Mouse (Mus musculus): ENCODE measurements around the gene Inf2. TPM values are rescaled to one million over a fixed set of nuclear protein-coding genes. Genes with fewer than 3 reads are reported as not detected.

The Inf2 gene
- polyA plus RNA-seq, 1 experiment from 2014 or later, result 5.3 TPM

- Histone ChIP-seq H3K9me3 (ENCODE audit: low read length) (no peaks in the 10 kb centered on the region), H3K36me3 (ENCODE audit: insufficient read depth, low read length) (peaks cover 4% of the 10 kb centered on the region; the same call in 1 of the 2 replicates), H3K4me3 (ENCODE audit: low read length) (no peak overlapping the region), H3K27ac (ENCODE audit: low read length) (no peak overlapping the region), H3K9ac (replicated peaks; ENCODE audit: low read length) (no peak overlapping the region), H3K4me2 (replicated peaks; ENCODE audit: low read depth, low read length) (no peak overlapping the region), H3K4me1 (ENCODE audit: insufficient read depth, low read length) (0 out of 2 replicates have a peak, but pooled peaks cover 5% of the 10 kb centered on the region), H3K27me3 (ENCODE audit: insufficient read depth, low read length) (no peaks in the 10 kb centered on the region)
- no peak for ATAC-seq (ENCODE audit: low FRiP score, low TSS enrichment)
- 69% methylated on average over 5 of the region's 5 CpGs for WGBS
These were observed 15.4 kb downstream of the Inf2 start for GRCm38 (mm10) chr12:112604022-112604421.

- Histone ChIP-seq H3K9ac (replicated peaks; ENCODE audit: low read length) (no peak overlapping the region), H3K9me3 (ENCODE audit: low read length) (no peaks in the 10 kb centered on the region), H3K4me3 (ENCODE audit: low read length) (no peak overlapping the region), H3K4me2 (replicated peaks; ENCODE audit: low read depth, low read length) (no peak overlapping the region), H3K36me3 (ENCODE audit: insufficient read depth, low read length) (peaks cover 5% of the 10 kb centered on the region; the same call in 1 of the 2 replicates), H3K27ac (ENCODE audit: low read length) (no peak overlapping the region), H3K27me3 (ENCODE audit: insufficient read depth, low read length) (no peaks in the 10 kb centered on the region), H3K4me1 (ENCODE audit: insufficient read depth, low read length) (0 out of 2 replicates have a peak, but pooled peaks cover 3% of the 10 kb centered on the region)
- ATAC-seq (ENCODE audit: low FRiP score, low TSS enrichment), result peak; percentile 60
- WGBS, result 63% methylated on average over 20 of the region's 20 CpGs
These were observed 16.4 kb downstream of the Inf2 start for GRCm38 (mm10) chr12:112604709-112605649.

GRCm38 (mm10) chr12:112605766-112606165 is 17.2 kb downstream of the Inf2 start:
- Histone ChIP-seq H3K27me3 (ENCODE audit: insufficient read depth, low read length) (no peaks in the 10 kb centered on the region), H3K4me3 (ENCODE audit: low read length) (no peak overlapping the region), H3K9me3 (ENCODE audit: low read length) (no peaks in the 10 kb centered on the region), H3K4me1 (ENCODE audit: insufficient read depth, low read length) (0 out of 2 replicates have a peak, but pooled peaks cover 3% of the 10 kb centered on the region), H3K36me3 (ENCODE audit: insufficient read depth, low read length) (peaks cover 5% of the 10 kb centered on the region; the same call in 1 of the 2 replicates), H3K4me2 (replicated peaks; ENCODE audit: low read depth, low read length) (no peak overlapping the region), H3K9ac (replicated peaks; ENCODE audit: low read length) (no peak overlapping the region), H3K27ac (ENCODE audit: low read length) (no peak overlapping the region)
- ATAC-seq (ENCODE audit: low FRiP score, low TSS enrichment), result peak; percentile 39; the same call in 1 of the 2 replicates
- 51% methylated on average over 6 of the region's 6 CpGs for WGBS

- WGBS, result 62% methylated on average over 6 of the region's 6 CpGs
- peaks cover 8% of the 10 kb centered on the region for H3K36me3 ChIP-seq (ENCODE audit: insufficient read depth, low read length)
- no peak overlapping the region for H3K4me2 ChIP-seq (replicated peaks; ENCODE audit: low read depth, low read length)
- no peak overlapping the region for H3K9ac ChIP-seq (replicated peaks; ENCODE audit: low read length)
- H3K9me3 ChIP-seq (ENCODE audit: low read length), result no peaks in the 10 kb centered on the region
- no peaks in the 10 kb centered on the region for H3K27me3 ChIP-seq (ENCODE audit: insufficient read depth, low read length)
- no peak overlapping the region for H3K27ac ChIP-seq (ENCODE audit: low read length)
- H3K4me1 ChIP-seq (ENCODE audit: insufficient read depth, low read length), result 0 out of 2 replicates have a peak, but pooled peaks cover 3% of the 10 kb centered on the region
- ATAC-seq (ENCODE audit: low FRiP score, low TSS enrichment), result no peak
- no peak overlapping the region for H3K4me3 ChIP-seq (ENCODE audit: low read length)
These were observed 18.4 kb downstream of the Inf2 start for GRCm38 (mm10) chr12:112606998-112607397.

GRCm38 (mm10) chr12:112609031-112609430 is 20.4 kb downstream of the Inf2 start:
- no peak overlapping the region for H3K4me2 ChIP-seq (replicated peaks; ENCODE audit: low read depth, low read length)
- 85% methylated on average over 10 of the region's 10 CpGs for WGBS
- H3K36me3 ChIP-seq (ENCODE audit: insufficient read depth, low read length), result peaks cover 8% of the 10 kb centered on the region; the same call in 1 of the 2 replicates
- H3K4me3 ChIP-seq (ENCODE audit: low read length), result no peak overlapping the region
- no peak overlapping the region for H3K27ac ChIP-seq (ENCODE audit: low read length)
- H3K9ac ChIP-seq (replicated peaks; ENCODE audit: low read length), result no peak overlapping the region; the same call in 1 of the 2 replicates
- no peaks in the 10 kb centered on the region for H3K9me3 ChIP-seq (ENCODE audit: low read length)
- no peaks in the 10 kb centered on the region for H3K27me3 ChIP-seq (ENCODE audit: insufficient read depth, low read length)
- no peak for ATAC-seq (ENCODE audit: low FRiP score, low TSS enrichment)
- 0 out of 2 replicates have a peak, but pooled peaks cover 3% of the 10 kb centered on the region for H3K4me1 ChIP-seq (ENCODE audit: insufficient read depth, low read length)

GRCm38 (mm10) chr12:112616668-112617067 is 28.1 kb downstream of the Inf2 start:
- no peaks in the 10 kb centered on the region for H3K9me3 ChIP-seq (ENCODE audit: low read length)
- H3K9ac ChIP-seq (replicated peaks; ENCODE audit: low read length), result no peak overlapping the region
- WGBS, result 42% methylated on average over 9 of the region's 9 CpGs
- peaks cover 7% of the 10 kb centered on the region; the same call in 1 of the 2 replicates for H3K27me3 ChIP-seq (ENCODE audit: insufficient read depth, low read length)
- H3K4me3 ChIP-seq (ENCODE audit: low read length), result no peak overlapping the region
- no peak overlapping the region for H3K27ac ChIP-seq (ENCODE audit: low read length)
- no peak for ATAC-seq (ENCODE audit: low FRiP score, low TSS enrichment)
- H3K4me2 ChIP-seq (replicated peaks; ENCODE audit: low read depth, low read length), result no peak overlapping the region
- peaks cover 29% of the 10 kb centered on the region for H3K4me1 ChIP-seq (ENCODE audit: insufficient read depth, low read length)
- no peaks in the 10 kb centered on the region; the same call in 1 of the 2 replicates for H3K36me3 ChIP-seq (ENCODE audit: insufficient read depth, low read length)

GRCm38 (mm10) chr12:112617184-112617583 is 28.6 kb downstream of the Inf2 start:
- peaks cover 7% of the 10 kb centered on the region; the same call in 1 of the 2 replicates for H3K27me3 ChIP-seq (ENCODE audit: insufficient read depth, low read length)
- H3K27ac ChIP-seq (ENCODE audit: low read length), result no peak overlapping the region
- no peak overlapping the region for H3K4me2 ChIP-seq (replicated peaks; ENCODE audit: low read depth, low read length)
- no peak for ATAC-seq (ENCODE audit: low FRiP score, low TSS enrichment)
- no peak overlapping the region for H3K9ac ChIP-seq (replicated peaks; ENCODE audit: low read length)
- H3K4me1 ChIP-seq (ENCODE audit: insufficient read depth, low read length), result peaks cover 29% of the 10 kb centered on the region
- no peak overlapping the region for H3K4me3 ChIP-seq (ENCODE audit: low read length)
- 82% methylated on average over 11 of the region's 11 CpGs for WGBS
- no peaks in the 10 kb centered on the region for H3K9me3 ChIP-seq (ENCODE audit: low read length)
- no peaks in the 10 kb centered on the region; the same call in 1 of the 2 replicates for H3K36me3 ChIP-seq (ENCODE audit: insufficient read depth, low read length)

GRCm38 (mm10) chr12:112617898-112618380 is 29.4 kb downstream of the Inf2 start:
- ATAC-seq (ENCODE audit: low FRiP score, low TSS enrichment), result peak; percentile 44
- Histone ChIP-seq H3K4me1 (ENCODE audit: insufficient read depth, low read length) (peaks cover 29% of the 10 kb centered on the region), H3K4me3 (ENCODE audit: low read length) (no peak overlapping the region), H3K27me3 (ENCODE audit: insufficient read depth, low read length) (peaks cover 9% of the 10 kb centered on the region; the same call in 1 of the 2 replicates), H3K4me2 (replicated peaks; ENCODE audit: low read depth, low read length) (no peak overlapping the region), H3K27ac (ENCODE audit: low read length) (no peak overlapping the region), H3K9ac (replicated peaks; ENCODE audit: low read length) (no peak overlapping the region), H3K36me3 (ENCODE audit: insufficient read depth, low read length) (no peaks in the 10 kb centered on the region; the same call in 1 of the 2 replicates), H3K9me3 (ENCODE audit: low read length) (no peaks in the 10 kb centered on the region)
- 18% methylated on average over 8 of the region's 8 CpGs for WGBS

GRCm38 (mm10) chr12:112618981-112619685 is 30.5 kb downstream of the Inf2 start:
- Histone ChIP-seq H3K36me3 (ENCODE audit: insufficient read depth, low read length) (no peaks in the 10 kb centered on the region), H3K4me2 (replicated peaks; ENCODE audit: low read depth, low read length) (peak overlapping the region; percentile 97), H3K4me1 (ENCODE audit: insufficient read depth, low read length) (peaks cover 29% of the 10 kb centered on the region), H3K9ac (replicated peaks; ENCODE audit: low read length) (peak overlapping the region; percentile 70), H3K27me3 (ENCODE audit: insufficient read depth, low read length) (peaks cover 9% of the 10 kb centered on the region; the same call in 1 of the 2 replicates), H3K27ac (ENCODE audit: low read length) (no peak overlapping the region; the same call in 1 of the 2 replicates), H3K9me3 (ENCODE audit: low read length) (no peaks in the 10 kb centered on the region), H3K4me3 (ENCODE audit: low read length) (peak overlapping the region; percentile 57)
- peak; percentile 20; the same call in 1 of the 2 replicates for ATAC-seq (ENCODE audit: low FRiP score, low TSS enrichment)
- WGBS, result 16% methylated on average over 13 of the region's 13 CpGs
